Mouse (Mus musculus) ES-E14 (cell line): ENCODE results near the gene Mybpc1. TPM values are rescaled to one million over a fixed set of nuclear protein-coding genes. Genes with fewer than 3 reads are reported as not detected.

Experiments
- DNase-seq: peaks from one replicate; pipeline ENCODE4 v3.0.0-alpha.2; 2013; ENCODE audit warnings: low read depth, low spot score
- H3K27ac ChIP-seq: 2 replicates; pipeline ENCODE4 v1.5.1; 2012; ENCODE audit warnings: low read depth, mild to moderate bottlenecking, low read length, moderate library complexity, mixed read lengths; ENCODE audit not compliant: poor library complexity, insufficient read depth, severe bottlenecking
- H3K36me3 ChIP-seq: 2 replicates; pipeline ENCODE4 v1.6.1; 2012; ENCODE audit warnings: mild to moderate bottlenecking, low read length, moderate library complexity, mixed read lengths; ENCODE audit not compliant: control insufficient read depth, poor library complexity, insufficient read depth, severe bottlenecking
- H3K4me1 ChIP-seq, 2 experiments: fragments of 150-350 bp in 1 of 2; sonication (generic) in 1 of 2; 2 replicates each; pipeline ENCODE4 v1.6.1; 2012; ENCODE audit warnings: low read length in 2 of 2, mild to moderate bottlenecking in 1 of 2, mixed read lengths in 1 of 2; ENCODE audit not compliant: control insufficient read depth in 2 of 2, insufficient read depth in 2 of 2, poor library complexity in 1 of 2
- H3K4me3 ChIP-seq, 2 experiments: fragments of 150-350 bp in 1 of 2; sonication (generic) in 1 of 2; 2 replicates each; pipeline ENCODE4 v1.5.1; 2012; ENCODE audit warnings: low read length in 2 of 2, low read depth in 1 of 2, mild to moderate bottlenecking in 1 of 2, mixed read lengths in 1 of 2; ENCODE audit not compliant: insufficient read depth in 1 of 2, poor library complexity in 1 of 2, severe bottlenecking in 1 of 2
- H3K9ac ChIP-seq: 2 replicates; pipeline ENCODE4 v1.6.1; 2012; ENCODE audit warnings: low read depth, mild to moderate bottlenecking, low read length, mixed read lengths; ENCODE audit not compliant: poor library complexity, insufficient read depth, severe bottlenecking
- H3K9me3 ChIP-seq: fragments of 150-350 bp; sonication (generic); 2 replicates; pipeline ENCODE4 v1.6.1; 2012; ENCODE audit warnings: low read depth, mild to moderate bottlenecking, low read length; ENCODE audit not compliant: control insufficient read depth, insufficient read depth
- CHD2 ChIP-seq: IDR thresholded peaks from 2 replicates; pipeline ENCODE4 v1.6.1; 2014; ENCODE audit warnings: mild to moderate bottlenecking, low read depth, low read length, inconsistent platforms
- HCFC1 ChIP-seq: IDR thresholded peaks from 2 replicates; pipeline ENCODE4 v1.6.1; 2012; ENCODE audit warnings: low read length, inconsistent platforms, borderline replicate concordance; ENCODE audit not compliant: insufficient read depth
- MAFK ChIP-seq: IDR thresholded peaks from 2 replicates; pipeline ENCODE4 v1.6.1; 2014; ENCODE audit warnings: mild to moderate bottlenecking, low read depth, low read length, inconsistent platforms; ENCODE audit not compliant: insufficient read depth
- ZC3H11A ChIP-seq: IDR thresholded peaks from 2 replicates; pipeline ENCODE4 v1.6.1; 2012; ENCODE audit warnings: low read depth, mild to moderate bottlenecking, inconsistent platforms, low read length, borderline replicate concordance
- ZNF384 ChIP-seq: IDR thresholded peaks from 2 replicates; pipeline ENCODE4 v1.6.1; 2012; ENCODE audit warnings: low read depth, low read length, inconsistent platforms
- in situ Hi-C, 2 experiments: fragments of 600-800 bp; cut with MboI; formaldehyde crosslinking; loops; one replicate each; pipeline ENCODE4 v1.15.1; 2025; ENCODE audit warnings: low sequenced_read_pairs in 2 of 2, inconsistent platforms in 1 of 2; ENCODE audit not compliant: unreplicated experiment in 2 of 2
- total RNA-seq: library from RNA; depleted of rRNA; stranded (reverse); fragments of 300-350 nt; gene quantifications from 2 replicates; pipeline ENCODE4 v1.2.3, GENCODE M21; 2012; rRNA removed

The Mybpc1 gene
- total RNA-seq = 0.69 and 1.7 TPM in 2 replicates

GRCm38 (mm10) chr10:88604943-88605342 lies at the start of gene Mybpc1:
TSS of gene Mybpc1 (minus strand) at chr10:88605152.
- Histone ChIP-seq H3K36me3 (no peaks in the 10 kb centered on the region), H3K4me3 (no peak within 1 kb of the TSS), H3K4me1 (no peaks in the 10 kb centered on the region), H3K9me3 (no peaks in the 10 kb centered on the region), H3K9ac (no peak within 1 kb of the TSS), H3K27ac (no peak within 1 kb of the TSS)
- in situ Hi-C loops = no loop called here
- no peak for DNase-seq
- TF ChIP-seq ZNF384 = no peak
- 0 out of 2 replicates have a peak, but pooled peaks have one; percentile 13 for TF ChIP-seq MAFK
- TF ChIP-seq HCFC1 = no peak
- no peak for TF ChIP-seq ZC3H11A

DNA sequence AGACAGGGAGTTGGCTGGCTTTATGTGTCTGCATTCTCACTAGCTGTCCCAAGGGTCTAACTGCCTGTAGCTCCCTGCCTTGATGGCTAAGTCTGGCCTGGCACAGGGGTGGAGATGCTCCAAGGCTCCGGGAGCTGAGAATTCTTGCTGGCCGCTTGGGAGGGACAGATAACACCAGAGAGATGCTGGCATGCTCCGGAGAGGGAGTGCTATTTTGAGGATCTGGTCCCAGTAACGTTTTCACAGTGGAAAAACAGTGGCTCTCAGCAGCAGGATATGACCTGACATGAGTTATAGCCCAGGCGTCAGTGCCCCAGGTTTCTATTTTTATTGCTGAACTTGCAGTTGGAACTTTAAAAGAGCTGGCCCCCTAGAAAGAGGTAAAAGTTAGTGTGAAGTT lies 40.5 kb upstream of the Mybpc1 start:
- Histone ChIP-seq H3K27ac (no peak overlapping the region), H3K9me3 (peaks cover 6% of the 10 kb centered on the region; the same call in 1 of the 2 replicates), H3K9ac (no peak overlapping the region), H3K36me3 (no peaks in the 10 kb centered on the region), H3K4me1 (no peaks in the 10 kb centered on the region; a peak in 1 of 4 replicates), H3K4me3 (no peak overlapping the region)
- no peak for DNase-seq
- no peak for TF ChIP-seq ZC3H11A
- TF ChIP-seq CHD2 = no peak
- no peak for TF ChIP-seq MAFK
- no peak for TF ChIP-seq HCFC1
- no peak for TF ChIP-seq ZNF384
- in situ Hi-C loops = no loop called here

GRCm38 (mm10) chr10:88631330-88631953 lies 26.5 kb upstream of the Mybpc1 start:
- TF ChIP-seq MAFK = no peak
- no peak for TF ChIP-seq ZC3H11A
- TF ChIP-seq CHD2 = no peak
- no peak for TF ChIP-seq HCFC1
- TF ChIP-seq ZNF384 = no peak
- no peak for DNase-seq
- no peak overlapping the region for H3K4me3 ChIP-seq
- H3K36me3 ChIP-seq = no peaks in the 10 kb centered on the region
- H3K27ac ChIP-seq = no peak overlapping the region
- no peak overlapping the region for H3K9ac ChIP-seq
- H3K9me3 ChIP-seq = no peaks in the 10 kb centered on the region
- peaks cover 0 to 2% of the 10 kb centered on the region in 2 experiments; a peak in 1 of 4 replicates for H3K4me1 ChIP-seq
- in situ Hi-C loops = no loop called here

DNA sequence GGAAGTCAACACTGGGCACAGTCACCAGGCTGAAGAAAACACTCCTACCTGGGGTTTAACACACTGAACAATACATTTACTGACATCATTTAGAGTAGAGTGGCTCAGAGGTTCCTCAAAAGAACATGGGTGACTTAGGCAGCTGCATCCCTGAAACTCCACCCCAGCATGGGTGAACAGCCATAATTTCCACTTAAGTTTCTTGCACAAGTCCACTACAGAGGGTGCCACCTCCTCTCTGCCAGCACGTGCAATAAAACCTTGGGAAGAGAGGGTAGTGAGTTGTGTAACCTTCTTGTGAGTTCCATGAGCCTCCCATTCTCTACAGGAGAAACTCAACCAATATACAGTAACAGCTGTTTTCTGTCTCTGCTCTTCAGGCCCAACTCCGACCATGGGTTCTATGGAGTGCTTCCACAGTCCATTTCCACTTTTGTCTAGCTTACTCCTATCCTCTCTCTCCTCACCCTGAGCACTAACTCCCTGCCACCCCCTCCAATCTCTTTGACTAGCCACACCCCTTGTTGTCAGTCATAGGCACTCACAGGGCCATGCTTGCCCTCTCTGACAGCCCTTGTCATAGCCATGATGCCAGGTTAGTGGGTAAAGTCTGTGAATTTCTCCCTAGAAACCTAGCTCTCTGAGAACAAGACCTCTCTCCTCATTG lies 25.8 kb upstream of the Mybpc1 start:
- H3K9me3 ChIP-seq = no peaks in the 10 kb centered on the region
- H3K4me1 ChIP-seq = peaks cover 0 to 4% of the 10 kb centered on the region in 2 experiments; a peak in 1 of 4 replicates
- H3K27ac ChIP-seq = no peak overlapping the region
- TF ChIP-seq MAFK = no peak
- TF ChIP-seq ZNF384 = no peak
- no peak for TF ChIP-seq CHD2
- no peak for TF ChIP-seq ZC3H11A
- TF ChIP-seq HCFC1 = no peak
- no peak overlapping the region for H3K9ac ChIP-seq
- DNase-seq = no peak
- no peak overlapping the region for H3K4me3 ChIP-seq
- in situ Hi-C loops = no loop called here
- H3K36me3 ChIP-seq = no peaks in the 10 kb centered on the region
